Mouse (Mus musculus): Measurements from ENCODE around the gene Gm9970. TPM values are rescaled to one million over a fixed set of nuclear protein-coding genes. Genes with fewer than 3 reads are reported as not detected.
A peak's percentile ranks its signal among the peaks of the same experiment; 100 is the strongest.

The Gm9970 gene
- total and polyA plus RNA-seq, 3 experiments, result 0.24 TPM; not detected in 2

- H3K9me3 ChIP-seq (replicated peaks; ENCODE audit: insufficient read depth, low read length), result no peaks in the 10 kb centered on the region
- no peak overlapping the region for H3K4me3 ChIP-seq (ENCODE audit: control insufficient read depth in 1 of 2, insufficient read depth in 1 of 2, low read depth in 2 of 2, low read length in 2 of 2)
- peaks cover 4 to 17% of the 10 kb centered on the region in 2 experiments for H3K36me3 ChIP-seq (ENCODE audit: control insufficient read depth in 1 of 2, insufficient read depth in 2 of 2, low read length in 2 of 2)
- TF ChIP-seq MAFK (IDR thresholded peaks at IDR 0.05; ENCODE audit: borderline replicate concordance, low read depth, low read length) (no peak), USF1 (IDR thresholded peaks at IDR 0.05; ENCODE audit: low read depth, low read length) (no peak), CHD2 (IDR thresholded peaks at IDR 0.05; ENCODE audit: low read length) (no peak), BHLHE40 (IDR thresholded peaks at IDR 0.05; ENCODE audit: borderline replicate concordance, low read depth, low read length) (no peak), HCFC1 (IDR thresholded peaks at IDR 0.05; ENCODE audit: low read depth, low read length) (no peak), TBP (IDR thresholded peaks at IDR 0.05; ENCODE audit: low read depth, low read length) (no peak), POLR2AphosphoS2 (IDR thresholded peaks at IDR 0.05; ENCODE audit: low read length) (no peak), TCF12 (IDR thresholded peaks at IDR 0.05; ENCODE audit: low read depth, low read length) (no peak), ZMIZ1 (IDR thresholded peaks at IDR 0.05; ENCODE audit: low read depth, low read length) (no peak), USF2 (IDR thresholded peaks at IDR 0.05; ENCODE audit: borderline replicate concordance in 1 of 2, insufficient read depth in 1 of 2, low read depth in 1 of 2, low read length in 2 of 2) (no peak), MXI1 (IDR thresholded peaks at IDR 0.05; ENCODE audit: low read depth, low read length) (no peak), MAX (IDR thresholded peaks at IDR 0.05; ENCODE audit: low read length) (no peak), POLR2AphosphoS5 (IDR thresholded peaks at IDR 0.05; ENCODE audit: borderline replicate concordance, low read depth, low read length) (no peak), ZNF384 (IDR thresholded peaks at IDR 0.05; ENCODE audit: low read depth, low read length) (no peak), SIN3A (IDR thresholded peaks at IDR 0.05; ENCODE audit: low read length) (no peak), SMC3 (IDR thresholded peaks at IDR 0.05; ENCODE audit: low read depth, low read length) (no peak), CHD1 (IDR thresholded peaks at IDR 0.05; ENCODE audit: low read depth, low read length) (no peak), RCOR1 (IDR thresholded peaks at IDR 0.05; ENCODE audit: low read depth, low read length) (no peak), ELF1 (IDR thresholded peaks at IDR 0.05; ENCODE audit: low read depth, low read length) (no peak)
- DNase-seq (ENCODE audit: low read depth, low spot score), result no peak
- H3K79me2 ChIP-seq (ENCODE audit: control insufficient read depth, insufficient read depth, low read length, poor library complexity), result peaks cover 28% of the 10 kb centered on the region
- peaks cover 5 to 6% of the 10 kb centered on the region in 2 experiments for H3K4me1 ChIP-seq (ENCODE audit: control insufficient read depth in 1 of 2, insufficient read depth in 2 of 2, low read length in 2 of 2)
- H3K27me3 ChIP-seq (ENCODE audit: control insufficient read depth in 1 of 2, insufficient read depth in 2 of 2, low read length in 2 of 2), result no peaks in the 10 kb centered on the region
- no peak overlapping the region for H3K27ac ChIP-seq (ENCODE audit: control insufficient read depth, low read depth, low read length)
- no peak overlapping the region for H3K9ac ChIP-seq (ENCODE audit: control insufficient read depth, low read depth, low read length, poor library complexity, severe bottlenecking)
Measured at GRCm38 (mm10) chr5:31222696-31223095, 18.3 kb downstream of the Gm9970 start.

- H3K27ac ChIP-seq (ENCODE audit: control insufficient read depth, low read depth, low read length), result peak overlapping the region; percentile 84
- peaks cover 8 to 25% of the 10 kb centered on the region in 2 experiments for H3K36me3 ChIP-seq (ENCODE audit: control insufficient read depth in 1 of 2, insufficient read depth in 2 of 2, low read length in 2 of 2)
- peak overlapping the region; percentile 84 for H3K9ac ChIP-seq (ENCODE audit: control insufficient read depth, low read depth, low read length, poor library complexity, severe bottlenecking)
- no peaks in the 10 kb centered on the region for H3K9me3 ChIP-seq (replicated peaks; ENCODE audit: insufficient read depth, low read length)
- peaks cover 8 to 11% of the 10 kb centered on the region in 2 experiments for H3K4me1 ChIP-seq (ENCODE audit: control insufficient read depth in 1 of 2, insufficient read depth in 2 of 2, low read length in 2 of 2)
- H3K79me2 ChIP-seq (ENCODE audit: control insufficient read depth, insufficient read depth, low read length, poor library complexity), result peaks cover 40% of the 10 kb centered on the region
- no peaks in the 10 kb centered on the region for H3K27me3 ChIP-seq (ENCODE audit: control insufficient read depth in 1 of 2, insufficient read depth in 2 of 2, low read length in 2 of 2)
- peak overlapping the region; percentile 57 to 72 for H3K4me3 ChIP-seq (ENCODE audit: control insufficient read depth in 1 of 2, insufficient read depth in 1 of 2, low read depth in 2 of 2, low read length in 2 of 2)
- peak; percentile 94 for DNase-seq (ENCODE audit: low read depth, low spot score)
- TF ChIP-seq ELF1 (IDR thresholded peaks at IDR 0.05; ENCODE audit: low read depth, low read length) (no peak), ZKSCAN1 (IDR thresholded peaks at IDR 0.05; ENCODE audit: low read depth, low read length) (no peak), CTCF (IDR thresholded peaks at IDR 0.05 in 2 of 3, conservative IDR thresholded peaks at IDR 0.05 in 1 of 3; ENCODE audit: control insufficient read depth in 1 of 3, insufficient read depth in 1 of 3, low read depth in 2 of 3, low read length in 3 of 3, poor library complexity in 1 of 3, severe bottlenecking in 1 of 3) (peak; percentile 75 to 90 (median 85)), TCF12 (IDR thresholded peaks at IDR 0.05; ENCODE audit: low read depth, low read length) (no peak; the same call in 1 of the 2 replicates), ZNF384 (IDR thresholded peaks at IDR 0.05; ENCODE audit: low read depth, low read length) (peak; percentile 68), UBTF (IDR thresholded peaks at IDR 0.05; ENCODE audit: borderline replicate concordance, insufficient read depth, low read depth, low read length) (0 out of 2 replicates have a peak, but pooled peaks have one; percentile 17), GABPA (IDR thresholded peaks at IDR 0.05; ENCODE audit: low read depth, low read length) (no peak), TBP (IDR thresholded peaks at IDR 0.05; ENCODE audit: low read depth, low read length) (peak; percentile 76), BHLHE40 (IDR thresholded peaks at IDR 0.05; ENCODE audit: borderline replicate concordance, low read depth, low read length) (no peak), MXI1 (IDR thresholded peaks at IDR 0.05; ENCODE audit: low read depth, low read length) (peak; percentile 76), HCFC1 (IDR thresholded peaks at IDR 0.05; ENCODE audit: low read depth, low read length) (peak; percentile 73), MAFK (IDR thresholded peaks at IDR 0.05; ENCODE audit: borderline replicate concordance, low read depth, low read length) (no peak), E2F4 (IDR thresholded peaks at IDR 0.05; ENCODE audit: borderline replicate concordance, low read depth, low read length) (no peak), SMC3 (IDR thresholded peaks at IDR 0.05; ENCODE audit: low read depth, low read length) (peak; percentile 78), USF1 (IDR thresholded peaks at IDR 0.05; ENCODE audit: low read depth, low read length) (no peak), MYC (IDR thresholded peaks at IDR 0.05; ENCODE audit: low read depth, low read length) (peak; percentile 90), USF2 (IDR thresholded peaks at IDR 0.05; ENCODE audit: borderline replicate concordance in 1 of 2, insufficient read depth in 1 of 2, low read depth in 1 of 2, low read length in 2 of 2) (no peak), SIN3A (IDR thresholded peaks at IDR 0.05; ENCODE audit: low read length) (peak; percentile 89), RCOR1 (IDR thresholded peaks at IDR 0.05; ENCODE audit: low read depth, low read length) (no peak), TAL1 (IDR thresholded peaks at IDR 0.05; ENCODE audit: low read length) (no peak), ETS1 (IDR thresholded peaks at IDR 0.05; ENCODE audit: low read depth, low read length) (peak; percentile 42; the same call in 1 of the 2 replicates)
Measured at GRCm38 (mm10) chr5:31221304-31221945, 19.6 kb downstream of the Gm9970 start.
